Mouse (Mus musculus) limb, embryonic 12.5 days (tissue): ENCODE data around the gene Nebl. TPM values are rescaled to one million over a fixed set of nuclear protein-coding genes. Genes with fewer than 3 reads are reported as not detected.

Experiments used
- ATAC-seq: fragments of 200-750 bp; cut with Nextera tagmentation; 2 replicates; pipeline ENCODE4 v1.8.0; 2017; ENCODE audit warnings: low read depth, moderate TSS enrichment; ENCODE audit not compliant: insufficient number of reproducible peaks, insufficient read depth, low FRiP score, low TSS enrichment
- H3K27ac ChIP-seq: fragments of 300-500 bp; sonication (generic); 2 replicates; pipeline ENCODE4 v1.5.1; 2016; ENCODE audit warnings: mild to moderate bottlenecking, moderate library complexity
- H3K27me3 ChIP-seq: fragments of 300-500 bp; sonication (generic); 2 replicates; pipeline ENCODE4 v1.6.1; 2016; ENCODE audit warnings: mild to moderate bottlenecking, moderate library complexity
- H3K36me3 ChIP-seq: fragments of 300-500 bp; sonication (generic); 2 replicates; pipeline ENCODE4 v1.6.1; 2016; ENCODE audit warnings: mild to moderate bottlenecking, moderate library complexity
- H3K4me1 ChIP-seq: fragments of 300-500 bp; sonication (generic); replicated peaks from 2 replicates; pipeline ENCODE4 v1.6.1; 2016
- H3K4me2 ChIP-seq: fragments of 300-500 bp; sonication (generic); 2 replicates; pipeline ENCODE4 v1.6.1; 2016; ENCODE audit warnings: mild to moderate bottlenecking, moderate library complexity
- H3K4me3 ChIP-seq: fragments of 300-500 bp; sonication (generic); replicated peaks from 2 replicates; pipeline ENCODE4 v1.5.1; 2016; ENCODE audit warnings: mild to moderate bottlenecking
- H3K9ac ChIP-seq: fragments of 300-500 bp; sonication (generic); replicated peaks from 2 replicates; pipeline ENCODE4 v1.6.1; 2016; ENCODE audit warnings: mild to moderate bottlenecking, moderate library complexity
- H3K9me3 ChIP-seq: fragments of 300-500 bp; sonication (generic); 2 replicates; pipeline ENCODE4 v1.6.1; 2016; ENCODE audit warnings: mild to moderate bottlenecking, moderate library complexity
- WGBS: fragments of 180-500 bp; shearing (Covaris S2); methylation state at CpG from one replicate; pipeline ENCODE4 v1.1.7; 2016; 5-methylcytosine and 5-hydroxymethylcytosine counted together
- polyA plus RNA-seq: library from polyadenylated mRNA; unstranded; fragments of >200 nt; fragmentation: Nextera tagmentation; extraction: Ambion mirVana; gene quantifications from 2 replicates; pipeline ENCODE4 v1.2.1, GENCODE M21; 2016

Nebl gene
- polyA plus RNA-seq, 1 experiment from 2014 or later, result 10.4 TPM

DNA sequence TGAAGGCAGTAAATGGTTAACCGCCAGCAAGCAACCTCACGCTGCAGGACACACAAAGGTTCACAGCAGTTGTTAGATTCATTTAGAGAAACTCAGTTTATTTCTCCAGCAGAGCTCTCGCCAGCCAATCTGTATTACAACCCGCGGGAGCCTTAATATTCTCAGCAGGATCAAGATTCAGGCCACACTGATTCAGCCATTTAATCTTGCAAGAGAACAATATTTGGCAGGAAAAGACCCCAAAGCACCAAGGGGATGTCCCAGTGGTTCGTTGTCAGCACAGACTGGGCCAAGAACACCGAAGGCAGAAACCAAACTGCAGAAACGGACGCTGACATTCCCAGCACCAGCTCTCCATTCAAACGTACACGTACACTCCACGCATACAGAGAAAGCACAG is 216.5 kb downstream of the Nebl start:
- no peaks in the 10 kb centered on the region for H3K36me3 ChIP-seq
- peak overlapping the region; percentile 32 for H3K4me2 ChIP-seq
- ATAC-seq, result 0 out of 2 replicates have a peak, but pooled peaks have one; percentile 6
- no peaks in the 10 kb centered on the region for H3K27me3 ChIP-seq
- 53% methylated on average over 12 of the region's 12 CpGs for WGBS
- peaks cover 6% of the 10 kb centered on the region; the same call in 1 of the 2 replicates for H3K4me1 ChIP-seq
- no peaks in the 10 kb centered on the region for H3K9me3 ChIP-seq
- no peak overlapping the region for H3K4me3 ChIP-seq
- no peak overlapping the region for H3K27ac ChIP-seq
- no peak overlapping the region for H3K9ac ChIP-seq

DNA sequence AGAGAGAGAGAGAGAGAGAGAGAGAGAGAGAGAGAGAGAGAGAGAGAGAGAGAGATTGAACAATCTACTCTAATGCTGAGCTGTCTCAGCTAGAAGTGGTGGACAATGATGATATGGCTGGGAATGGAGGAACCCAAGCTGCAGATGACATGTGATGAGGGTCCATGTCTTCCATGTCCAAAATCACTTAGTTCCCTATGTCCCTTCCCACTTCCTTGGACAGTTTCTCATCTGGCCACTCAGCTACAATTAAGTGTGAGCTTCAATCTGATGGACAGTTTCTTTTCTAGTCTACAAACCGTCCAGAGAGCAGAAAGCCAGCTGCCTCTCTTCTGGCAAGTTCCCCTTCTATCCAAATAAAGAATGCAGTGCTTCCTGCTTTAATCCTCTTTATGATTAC is 221.3 kb downstream of the Nebl start:
- Histone ChIP-seq H3K27ac (no peak overlapping the region), H3K9ac (no peak overlapping the region), H3K4me1 (peaks cover 6% of the 10 kb centered on the region; the same call in 1 of the 2 replicates), H3K9me3 (no peaks in the 10 kb centered on the region), H3K4me2 (no peak overlapping the region), H3K4me3 (no peak overlapping the region), H3K36me3 (no peaks in the 10 kb centered on the region), H3K27me3 (no peaks in the 10 kb centered on the region)
- no peak for ATAC-seq
- WGBS, result 60% methylated on average over 1 of the region's 1 CpGs

DNA sequence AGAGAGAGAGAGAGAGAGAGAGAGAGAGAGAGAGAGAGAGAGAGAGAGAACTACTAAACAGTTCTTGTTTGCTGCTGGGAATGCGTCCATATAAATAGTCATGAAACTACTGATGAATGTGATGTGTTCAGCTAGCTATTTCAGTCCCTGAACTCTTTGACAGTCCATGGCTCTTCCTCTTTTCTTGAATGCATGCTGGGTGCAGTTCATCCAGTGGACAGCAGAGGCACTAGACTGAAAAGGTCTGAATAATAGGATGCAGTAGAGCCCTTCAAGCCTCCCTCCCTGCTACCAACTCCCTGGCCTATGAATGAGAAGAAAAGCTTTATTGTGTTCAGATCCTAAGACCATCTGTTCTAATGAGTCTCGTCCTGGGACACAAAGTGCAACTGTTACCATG is 223.9 kb downstream of the Nebl start:
- 83% methylated on average over 2 of the region's 2 CpGs for WGBS
- no peak for ATAC-seq

DNA sequence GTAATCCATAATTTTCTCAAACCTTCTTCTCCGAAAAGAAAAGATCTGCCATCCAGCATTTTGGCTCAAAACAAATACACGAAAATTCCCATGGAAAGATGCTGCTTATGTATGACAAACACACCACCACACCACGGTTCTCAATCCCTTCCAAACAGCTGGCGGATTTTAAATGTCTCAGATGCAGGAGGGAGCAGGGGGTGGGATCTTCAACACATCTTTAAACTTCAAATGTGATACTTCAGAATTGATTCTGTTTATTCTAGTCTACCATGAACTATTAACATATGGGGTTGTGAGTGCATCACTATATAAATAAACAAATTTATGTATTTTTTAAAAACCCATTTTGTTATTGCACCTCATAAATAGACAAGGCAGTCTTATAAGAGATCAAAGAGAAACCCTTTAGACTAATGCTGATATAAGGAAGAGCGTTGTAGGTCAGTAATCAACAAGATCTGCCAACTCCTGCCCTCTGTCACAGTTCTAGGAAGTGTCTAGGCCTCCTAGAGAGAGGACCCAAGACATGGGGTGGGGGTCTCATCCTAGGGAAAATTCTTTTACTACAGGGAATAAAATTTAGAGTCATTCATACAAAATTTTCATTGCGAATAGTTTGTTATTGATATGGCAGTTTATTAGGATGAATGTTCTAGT is 227.0 kb downstream of the Nebl start:
- Histone ChIP-seq H3K9me3 (no peaks in the 10 kb centered on the region), H3K27ac (no peak overlapping the region), H3K4me2 (no peak overlapping the region), H3K9ac (no peak overlapping the region), H3K36me3 (no peaks in the 10 kb centered on the region), H3K4me3 (no peak overlapping the region), H3K27me3 (no peaks in the 10 kb centered on the region), H3K4me1 (no peaks in the 10 kb centered on the region)
- 85% methylated on average over 6 of the region's 6 CpGs for WGBS
- no peak for ATAC-seq

More for the DNA sequence above, 223.9 kb downstream of the Nebl start:
- Histone ChIP-seq H3K27me3 (no peaks in the 10 kb centered on the region), H3K9me3 (no peaks in the 10 kb centered on the region), H3K4me3 (no peak overlapping the region), H3K4me2 (no peak overlapping the region), H3K4me1 (no peaks in the 10 kb centered on the region), H3K27ac (no peak overlapping the region), H3K9ac (no peak overlapping the region), H3K36me3 (no peaks in the 10 kb centered on the region)

DNA sequence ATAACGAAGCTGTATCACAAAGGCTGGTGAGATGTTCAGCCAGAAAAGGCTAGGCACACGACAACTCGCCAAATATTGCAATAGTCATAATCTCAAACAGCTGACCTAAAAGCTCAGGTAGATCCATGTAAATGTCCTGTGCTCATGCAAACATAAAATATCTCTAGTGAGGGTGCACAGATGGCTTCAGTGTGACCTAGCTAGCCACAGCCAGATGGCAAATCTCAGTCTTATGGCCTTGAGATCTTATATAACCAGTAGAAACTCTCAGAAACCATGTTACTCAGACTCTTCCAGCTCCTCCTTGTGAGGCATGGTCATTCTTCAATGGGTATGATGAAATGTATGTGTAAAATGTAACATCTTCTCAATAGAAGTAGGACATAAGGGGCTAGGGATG is 230.2 kb downstream of the Nebl start:
- Histone ChIP-seq H3K36me3 (no peaks in the 10 kb centered on the region), H3K4me1 (no peaks in the 10 kb centered on the region), H3K27me3 (no peaks in the 10 kb centered on the region), H3K27ac (no peak overlapping the region), H3K9me3 (no peaks in the 10 kb centered on the region), H3K9ac (no peak overlapping the region), H3K4me2 (no peak overlapping the region), H3K4me3 (no peak overlapping the region)
- no peak for ATAC-seq
- whole genome bisulfite sequencing, result 85% methylated on average over 3 of the region's 3 CpGs

DNA sequence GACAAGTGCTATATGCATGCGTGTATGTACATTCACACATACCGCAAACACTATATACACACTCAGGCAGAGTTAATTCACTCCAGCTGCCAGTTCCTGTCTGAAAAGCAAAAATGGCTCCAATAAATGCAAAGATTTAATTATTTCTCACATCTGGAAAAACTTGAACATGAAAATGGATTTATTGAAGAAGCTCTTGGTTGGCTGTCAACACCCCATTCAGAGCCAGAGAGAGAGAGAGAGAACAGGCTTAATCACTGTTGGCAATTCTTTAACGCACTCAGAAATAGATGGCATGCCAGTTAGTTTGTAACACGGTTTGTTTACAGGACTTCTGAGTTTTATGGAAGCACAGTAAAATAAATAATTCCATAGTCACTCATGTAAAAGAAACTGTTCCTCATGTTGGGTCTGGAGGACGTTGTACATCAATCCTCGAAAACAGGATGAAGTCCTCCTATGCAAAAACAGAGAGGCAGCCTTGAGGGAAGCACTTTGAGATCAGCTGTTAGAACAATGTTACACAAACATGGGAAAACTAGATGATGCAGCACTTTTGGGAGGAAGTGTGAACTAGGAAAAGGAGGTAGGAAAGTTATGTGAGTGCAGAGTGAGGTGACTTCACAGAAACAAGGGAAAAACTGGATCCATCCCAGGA is 265.6 kb downstream of the Nebl start:
- Histone ChIP-seq H3K9ac (no peak overlapping the region), H3K27ac (no peak overlapping the region), H3K9me3 (no peaks in the 10 kb centered on the region), H3K36me3 (no peaks in the 10 kb centered on the region), H3K4me1 (0 out of 2 replicates have a peak, but pooled peaks cover 7% of the 10 kb centered on the region), H3K4me2 (no peak overlapping the region), H3K4me3 (no peak overlapping the region), H3K27me3 (no peaks in the 10 kb centered on the region)
- ATAC-seq, result no peak
- WGBS, result 46% methylated on average over 6 of the region's 6 CpGs

DNA sequence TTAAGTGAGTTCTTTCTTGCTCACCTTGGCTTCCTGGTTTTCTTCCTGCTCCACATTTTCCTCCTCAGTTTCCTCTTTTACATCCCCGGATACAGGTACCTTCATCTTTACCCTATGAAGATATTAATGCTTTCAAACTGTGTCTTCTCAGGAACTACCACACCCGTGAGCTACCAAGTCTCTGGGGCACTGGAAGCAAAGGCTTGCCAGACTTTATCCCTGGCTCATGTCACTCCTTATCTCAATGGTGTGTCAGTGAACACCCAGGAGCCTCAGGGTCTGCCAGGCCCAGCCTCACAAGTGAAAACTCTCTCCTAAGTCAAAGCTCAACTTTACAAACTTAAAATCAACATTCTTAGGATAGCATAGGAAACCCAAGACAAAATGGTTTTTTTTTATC is 270.8 kb downstream of the Nebl start:
- WGBS, result 69% methylated on average over 2 of the region's 2 CpGs
- no peak for ATAC-seq
- H3K27me3 ChIP-seq, result no peaks in the 10 kb centered on the region

DNA sequence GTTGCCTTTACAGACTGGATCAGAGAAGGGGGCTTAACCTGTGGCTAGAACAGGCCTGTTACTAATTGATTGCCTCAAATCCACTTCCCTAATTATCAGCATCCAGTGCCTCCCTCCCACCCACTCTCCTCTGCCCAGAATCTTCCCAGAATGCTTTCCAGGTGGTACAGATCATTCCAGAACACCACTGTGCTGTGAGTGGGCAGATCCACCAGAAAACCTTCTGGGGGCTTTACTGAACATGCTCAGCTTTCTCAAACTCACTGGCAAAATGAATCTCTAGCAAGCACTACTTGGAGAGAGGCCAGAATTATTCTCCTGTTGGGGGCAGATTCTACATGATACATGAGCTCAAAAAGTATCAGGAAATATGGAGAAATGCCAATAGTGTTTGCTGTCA is 277.6 kb downstream of the Nebl start:
- Histone ChIP-seq H3K4me1 (no peaks in the 10 kb centered on the region), H3K9me3 (no peaks in the 10 kb centered on the region), H3K9ac (no peak overlapping the region), H3K27me3 (no peaks in the 10 kb centered on the region), H3K4me2 (no peak overlapping the region), H3K4me3 (no peak overlapping the region), H3K27ac (no peak overlapping the region), H3K36me3 (no peaks in the 10 kb centered on the region)
- no peak for ATAC-seq

More for the DNA sequence above, 270.8 kb downstream of the Nebl start:
- Histone ChIP-seq H3K4me2 (no peak overlapping the region), H3K4me1 (0 out of 2 replicates have a peak, but pooled peaks cover 3% of the 10 kb centered on the region), H3K4me3 (no peak overlapping the region), H3K36me3 (no peaks in the 10 kb centered on the region), H3K9me3 (no peaks in the 10 kb centered on the region), H3K27ac (no peak overlapping the region), H3K9ac (no peak overlapping the region)

DNA sequence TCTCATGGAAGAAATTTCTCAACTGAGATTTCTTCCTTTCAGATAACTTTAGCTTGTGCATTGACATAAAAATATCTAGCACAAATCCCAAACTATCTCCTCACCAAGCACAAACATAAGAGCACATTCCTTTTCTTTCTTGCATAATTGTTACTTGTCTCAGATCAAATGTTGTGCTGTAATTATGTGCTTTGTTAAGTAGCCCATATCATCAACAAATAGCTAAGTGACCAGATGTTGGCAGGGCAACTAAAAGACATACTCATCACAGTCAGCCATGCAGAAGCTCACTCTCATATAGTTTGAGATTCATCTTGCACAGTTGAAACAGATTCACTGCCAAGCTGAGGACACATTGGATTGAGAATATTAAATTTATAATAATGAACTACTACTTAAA is 282.9 kb downstream of the Nebl start:
- H3K27me3 ChIP-seq, result no peaks in the 10 kb centered on the region
- no peak overlapping the region for H3K4me2 ChIP-seq
- no peaks in the 10 kb centered on the region for H3K36me3 ChIP-seq
- H3K27ac ChIP-seq, result no peak overlapping the region
- no peak overlapping the region for H3K4me3 ChIP-seq
- ATAC-seq, result no peak
- no peaks in the 10 kb centered on the region for H3K9me3 ChIP-seq
- peaks cover 4% of the 10 kb centered on the region for H3K4me1 ChIP-seq
- no peak overlapping the region for H3K9ac ChIP-seq

DNA sequence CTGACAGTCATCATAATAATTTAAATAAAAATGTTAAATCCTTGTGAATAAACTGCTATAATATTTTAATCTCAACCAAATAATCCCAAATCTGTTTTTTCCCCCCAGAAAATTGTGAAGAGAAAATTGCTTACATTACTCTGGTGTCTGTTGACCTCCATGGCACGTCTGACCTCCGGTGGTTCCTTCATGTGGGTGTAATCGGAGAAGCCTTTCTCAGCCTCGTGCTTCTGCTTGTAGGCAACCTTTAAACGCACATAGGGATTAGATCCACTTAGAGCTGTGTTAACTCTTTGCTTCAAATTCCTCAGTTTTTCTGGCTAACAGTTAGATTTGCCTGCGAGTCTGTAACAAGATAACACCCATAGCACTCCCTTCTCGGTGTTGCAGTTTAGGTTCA is 287.7 kb downstream of the Nebl start:
- Histone ChIP-seq H3K4me2 (no peak overlapping the region), H3K36me3 (no peaks in the 10 kb centered on the region), H3K4me3 (no peak overlapping the region), H3K4me1 (peaks cover 4% of the 10 kb centered on the region), H3K9ac (no peak overlapping the region), H3K27me3 (no peaks in the 10 kb centered on the region), H3K27ac (no peak overlapping the region), H3K9me3 (no peaks in the 10 kb centered on the region)
- 15% methylated on average over 7 of the region's 7 CpGs for WGBS
- no peak for ATAC-seq

DNA sequence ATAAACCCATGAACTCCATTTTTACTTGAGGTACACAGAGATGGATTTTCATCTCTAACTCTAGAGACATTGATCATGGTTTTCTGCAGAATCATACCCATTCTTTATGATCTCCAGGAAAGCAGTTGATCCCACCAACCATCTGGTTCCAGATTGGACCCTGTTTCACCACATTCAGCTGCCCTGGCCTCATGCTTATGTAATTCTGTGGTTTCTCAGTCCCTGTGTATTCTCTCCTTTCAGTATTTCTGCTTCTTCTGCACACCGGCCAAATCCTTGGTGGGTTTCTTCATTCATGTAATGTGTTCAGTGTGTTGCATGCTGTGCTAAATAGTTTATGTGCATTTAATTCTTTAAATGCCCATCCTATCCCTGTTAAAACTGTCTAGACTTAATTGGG is 292.9 kb downstream of the Nebl start:
- Histone ChIP-seq H3K9ac (no peak overlapping the region), H3K9me3 (no peaks in the 10 kb centered on the region), H3K27me3 (no peaks in the 10 kb centered on the region), H3K36me3 (no peaks in the 10 kb centered on the region), H3K27ac (no peak overlapping the region), H3K4me3 (no peak overlapping the region), H3K4me2 (no peak overlapping the region), H3K4me1 (no peaks in the 10 kb centered on the region)
- WGBS, result 89% methylated on average over 1 of the region's 1 CpGs
- ATAC-seq, result no peak
